Comparison of ENCODE assay signal across 8 mouse cellular contexts in the genomic region with DNA sequence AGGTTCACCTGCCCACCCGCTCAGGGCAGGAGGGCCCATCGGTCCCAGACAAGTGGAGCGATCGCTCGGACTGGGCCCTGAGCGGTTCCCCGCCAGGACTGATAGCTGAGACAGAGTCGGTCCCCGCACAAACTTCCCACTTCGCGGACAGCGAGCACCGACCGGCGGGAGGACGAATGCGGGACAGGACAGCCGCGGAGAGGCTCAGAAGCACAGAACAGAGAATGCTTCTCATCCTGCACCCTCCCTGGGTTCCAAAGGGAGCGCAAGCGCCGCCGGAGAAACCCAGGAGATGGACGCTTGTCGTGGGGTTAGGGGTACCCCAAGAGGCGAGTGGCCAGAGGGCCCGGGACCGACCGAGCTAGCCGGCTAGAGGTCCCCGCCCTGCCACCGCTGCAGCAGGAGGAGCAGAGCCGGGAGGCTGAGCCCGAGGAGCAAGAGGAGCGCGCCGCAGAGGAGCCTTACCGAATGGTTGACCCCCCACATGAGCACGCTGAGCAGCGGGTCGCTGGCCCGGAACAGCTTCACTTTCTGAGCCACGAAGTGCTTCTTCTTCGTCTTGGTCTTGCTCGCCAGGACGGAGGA. TPM values are rescaled to one million over a fixed set of nuclear protein-coding genes. Genes with fewer than 3 reads are reported as not detected.
A peak's percentile ranks its signal among the peaks of the same experiment; 100 is the strongest.
DNase-seq lines count a peak whose midpoint lies in the region; ATAC-seq and TF ChIP-seq lines count a peak whose summit lies in the region.

No protein-coding gene starts in this region.

- peak overlapping the region; percentile 77 for H3K27ac ChIP-seq in MEL (ENCODE audit: control insufficient read depth, low read depth, low read length)
- peak overlapping the region; percentile 91 for H3K27ac ChIP-seq in embryonic facial prominence, embryonic 10.5 days (replicated peaks)
- H3K27ac ChIP-seq in kidney, embryonic 15.5 days, result peak overlapping the region; percentile 93
- peak overlapping the region; percentile 99 for H3K27ac ChIP-seq in liver, embryonic 15.5 days (replicated peaks)
- H3K27ac ChIP-seq in neural tube, embryonic 13.5 days (replicated peaks), result peak overlapping the region; percentile 90

- ATAC-seq in kidney, embryonic 15.5 days (replicated peaks; ENCODE audit: low FRiP score), result peak; percentile 83
- ATAC-seq in liver, embryonic 15.5 days (ENCODE audit: insufficient read depth), result peak; percentile 71
- ATAC-seq in neural tube, embryonic 13.5 days (ENCODE audit: low read depth), result peak; percentile 82

- H3K9me3 ChIP-seq in MEL (replicated peaks; ENCODE audit: insufficient read depth, low read length), result no peaks in the 10 kb centered on the region
- no peaks in the 10 kb centered on the region for H3K9me3 ChIP-seq in embryonic facial prominence, embryonic 10.5 days
- no peaks in the 10 kb centered on the region for H3K9me3 ChIP-seq in kidney, embryonic 15.5 days (replicated peaks)
- no peaks in the 10 kb centered on the region for H3K9me3 ChIP-seq in liver, embryonic 15.5 days (replicated peaks)
- H3K9me3 ChIP-seq in neural tube, embryonic 13.5 days, result no peaks in the 10 kb centered on the region

- TF ChIP-seq CTCF in MEL (IDR thresholded peaks at IDR 0.05 in 2 of 3, conservative IDR thresholded peaks at IDR 0.05 in 1 of 3; ENCODE audit: control insufficient read depth in 1 of 3, insufficient read depth in 1 of 3, low read depth in 2 of 3, low read length in 3 of 3, poor library complexity in 1 of 3, severe bottlenecking in 1 of 3), result no peak

- DNase-seq in 3T3-L1 (ENCODE audit: low read depth, low spot score), result peak; percentile 38
- DNase-seq in MEL (ENCODE audit: low read depth, low spot score), result peak; percentile 67
- DNase-seq in embryonic facial prominence, embryonic 10.5 days (ENCODE audit: low spot score), result peak; percentile 73
- DNase-seq in heart, adult 8-10 months (ENCODE audit: low spot score), result peak; percentile 40
- DNase-seq in urinary bladder, adult 2 months (ENCODE audit: low spot score), result peak; percentile 54

- peaks cover 0 to 48% of the 10 kb centered on the region in 2 experiments; a peak in 2 of 4 replicates for H3K36me3 ChIP-seq in MEL (ENCODE audit: control insufficient read depth in 1 of 2, insufficient read depth in 2 of 2, low read length in 2 of 2)
- no peaks in the 10 kb centered on the region for H3K36me3 ChIP-seq in embryonic facial prominence, embryonic 10.5 days (replicated peaks)
- no peaks in the 10 kb centered on the region for H3K36me3 ChIP-seq in kidney, embryonic 15.5 days
- H3K36me3 ChIP-seq in liver, embryonic 15.5 days (replicated peaks), result no peaks in the 10 kb centered on the region
- H3K36me3 ChIP-seq in neural tube, embryonic 13.5 days, result no peaks in the 10 kb centered on the region

- peaks cover 38% of the 10 kb centered on the region in 2 experiments for H3K4me1 ChIP-seq in MEL (ENCODE audit: control insufficient read depth in 1 of 2, insufficient read depth in 2 of 2, low read length in 2 of 2)
- peaks cover 39% of the 10 kb centered on the region for H3K4me1 ChIP-seq in embryonic facial prominence, embryonic 10.5 days
- H3K4me1 ChIP-seq in kidney, embryonic 15.5 days, result peaks cover 26% of the 10 kb centered on the region
- H3K4me1 ChIP-seq in liver, embryonic 15.5 days (replicated peaks), result peaks cover 53% of the 10 kb centered on the region
- peaks cover 22% of the 10 kb centered on the region for H3K4me1 ChIP-seq in neural tube, embryonic 13.5 days (replicated peaks)

- TF ChIP-seq POLR2A in MEL (IDR thresholded peaks at IDR 0.05; ENCODE audit: control insufficient read depth in 1 of 2, insufficient read depth in 1 of 2, low read depth in 1 of 2, low read length in 2 of 2, poor library complexity in 1 of 2), result no peak

- TF ChIP-seq RAD21 in MEL (IDR thresholded peaks at IDR 0.05; ENCODE audit: low read depth, low read length), result no peak

- H3K9ac ChIP-seq in MEL (ENCODE audit: control insufficient read depth, low read depth, low read length, poor library complexity, severe bottlenecking), result peak overlapping the region; percentile 81
- peak overlapping the region; percentile 74 for H3K9ac ChIP-seq in kidney, embryonic 15.5 days
- H3K9ac ChIP-seq in liver, embryonic 15.5 days, result peak overlapping the region; percentile 96
- peak overlapping the region; percentile 76 for H3K9ac ChIP-seq in neural tube, embryonic 13.5 days

- no peaks in the 10 kb centered on the region for H3K27me3 ChIP-seq in MEL (ENCODE audit: control insufficient read depth in 1 of 2, insufficient read depth in 2 of 2, low read length in 2 of 2)
- peaks cover 26% of the 10 kb centered on the region for H3K27me3 ChIP-seq in embryonic facial prominence, embryonic 10.5 days (replicated peaks; ENCODE audit: low read depth, poor library complexity, severe bottlenecking)
- no peaks in the 10 kb centered on the region for H3K27me3 ChIP-seq in kidney, embryonic 15.5 days
- H3K27me3 ChIP-seq in liver, embryonic 15.5 days, result no peaks in the 10 kb centered on the region; the same call in 1 of the 2 replicates
- no peaks in the 10 kb centered on the region for H3K27me3 ChIP-seq in neural tube, embryonic 13.5 days

- peaks cover 34% of the 10 kb centered on the region for H3K79me2 ChIP-seq in MEL (ENCODE audit: control insufficient read depth, insufficient read depth, low read length, poor library complexity)

- under 1% methylated on average over 46 of the region's 46 CpGs for WGBS in embryonic facial prominence, embryonic 10.5 days
- WGBS in kidney, embryonic 15.5 days, result under 1% methylated on average over 46 of the region's 46 CpGs
- WGBS in liver, embryonic 15.5 days (ENCODE audit: insufficient replicate concordance), result under 1% methylated on average over 46 of the region's 46 CpGs
- WGBS in neural tube, embryonic 13.5 days, result under 1% methylated on average over 46 of the region's 46 CpGs

- H3K4me3 ChIP-seq in MEL (ENCODE audit: control insufficient read depth in 1 of 2, insufficient read depth in 1 of 2, low read depth in 2 of 2, low read length in 2 of 2), result peak overlapping the region; percentile 87 to 99
- peak overlapping the region; percentile 87 for H3K4me3 ChIP-seq in embryonic facial prominence, embryonic 10.5 days
- H3K4me3 ChIP-seq in kidney, embryonic 15.5 days (replicated peaks), result peak overlapping the region; percentile 73
- H3K4me3 ChIP-seq in liver, embryonic 15.5 days (replicated peaks), result peak overlapping the region; percentile 91
- H3K4me3 ChIP-seq in neural tube, embryonic 13.5 days, result peak overlapping the region; percentile 58

- peak overlapping the region; percentile 68 for H3K4me2 ChIP-seq in kidney, embryonic 15.5 days
- peak overlapping the region; percentile 90 for H3K4me2 ChIP-seq in liver, embryonic 15.5 days
- H3K4me2 ChIP-seq in neural tube, embryonic 13.5 days, result peak overlapping the region; percentile 92

- TF ChIP-seq EP300 in MEL (IDR thresholded peaks at IDR 0.05; ENCODE audit: low read depth in 1 of 2, low read length in 2 of 2), result no peak

TF ChIP-seq in MEL, 35 proteins besides CTCF, POLR2A, EP300 and RAD21:
- TF ChIP-seq JUND (IDR thresholded peaks at IDR 0.05; ENCODE audit: low read depth, low read length) (no peak), TCF12 (IDR thresholded peaks at IDR 0.05; ENCODE audit: low read depth, low read length) (0 out of 2 replicates have a peak, but pooled peaks have one; percentile 1), ZNF384 (IDR thresholded peaks at IDR 0.05; ENCODE audit: low read depth, low read length) (0 out of 2 replicates have a peak, but pooled peaks have one; percentile 1), CHD2 (IDR thresholded peaks at IDR 0.05; ENCODE audit: low read length) (no peak)

RNA-seq across cellular contexts. Expression of a gene that starts 0.4 kb away (rescaled TPM):
- total RNA-seq in MEL (2012; rRNA removed), result 7.9 and 11.7 TPM in 2 replicates
- 10 to 100 TPM in 1 of 2 experiments, not detected in 1; 48.5 TPM for polyA plus RNA-seq in MEL (2012; ENCODE audit: insufficient read depth in 1 of 2, insufficient read length in 2 of 2, low read depth in 1 of 2, low replicate concordance in 2 of 2, missing spikeins in 1 of 2)
- 5.2 and 6.1 TPM in 2 replicates for polyA plus RNA-seq in embryonic facial prominence, embryonic 10.5 days (2016; fragmentation: Nextera tagmentation; extraction: Ambion mirVana)
- 1 to 10 TPM; 4.9 to 6.6 (median 5.9) TPM for total RNA-seq in heart, adult 8-10 months (2022)
- polyA plus RNA-seq in kidney, embryonic 15.5 days (2015; fragmentation: Nextera tagmentation; extraction: Ambion mirVana), result 13.2 TPM in 2 replicates
- polyA plus RNA-seq in liver, embryonic 15.5 days (2015; fragmentation: Nextera tagmentation; extraction: Ambion mirVana), result 16.9 and 17.8 TPM in 2 replicates
- 12.7 and 12.8 TPM in 2 replicates for polyA plus RNA-seq in neural tube, embryonic 13.5 days (2015; fragmentation: Nextera tagmentation; extraction: Ambion mirVana)
- 16.8 and 19.9 TPM in 2 replicates for polyA plus RNA-seq in urinary bladder, adult 2 months (2012; rRNA removed)

RNA-seq across cellular contexts. Expression of a gene that starts 0.7 kb away (rescaled TPM):
- total RNA-seq in MEL (2012; rRNA removed), result 0.12 and 0.13 TPM in 2 replicates
- polyA plus RNA-seq in MEL (2012; ENCODE audit: insufficient read depth in 1 of 2, insufficient read length in 2 of 2, low read depth in 1 of 2, low replicate concordance in 2 of 2, missing spikeins in 1 of 2), result under 1 TPM in 1 of 2 experiments, not detected in 1; 0.19 TPM
- 0.24 and 0.30 TPM in 2 replicates for polyA plus RNA-seq in embryonic facial prominence, embryonic 10.5 days (2016; fragmentation: Nextera tagmentation; extraction: Ambion mirVana)
- total RNA-seq in heart, adult 8-10 months (2022), result under 1 TPM in 1 of 4 experiments, not detected in 3; 0.19 TPM
- polyA plus RNA-seq in kidney, embryonic 15.5 days (2015; fragmentation: Nextera tagmentation; extraction: Ambion mirVana), result 0.27 and 0.33 TPM in 2 replicates
- polyA plus RNA-seq in liver, embryonic 15.5 days (2015; fragmentation: Nextera tagmentation; extraction: Ambion mirVana), result 0.15 and 0.17 TPM in 2 replicates
- 0.68 and 0.74 TPM in 2 replicates for polyA plus RNA-seq in neural tube, embryonic 13.5 days (2015; fragmentation: Nextera tagmentation; extraction: Ambion mirVana)
- polyA plus RNA-seq in urinary bladder, adult 2 months (2012; rRNA removed), result 1.6 and 1.7 TPM in 2 replicates

Comparison
In these comparisons a context has a peak if more than half of its experiments do, and no peak if none do; other contexts are left out.
1. Peak in every context shown above with its lines: DNase-seq, ATAC-seq, H3K4me3 ChIP-seq and H3K27ac ChIP-seq.